Comparison of ENCODE assay signal across 8 mouse cellular contexts in genomic region chr2:178118801-178119560, GRCm38 (mm10). TPM values are rescaled to one million over a fixed set of nuclear protein-coding genes. Genes with fewer than 3 reads are reported as not detected.
DNase-seq lines count a peak whose midpoint lies in the region; ATAC-seq and TF ChIP-seq lines count a peak whose summit lies in the region.

Phactr3 (plus strand) TSS chr2:178118975.

- no peaks in the 10 kb centered on the region for H3K9me3 ChIP-seq in embryonic facial prominence, embryonic 15.5 days (replicated peaks)
- no peaks in the 10 kb centered on the region for H3K9me3 ChIP-seq in midbrain, postnatal 0 days (ENCODE audit: low read length)

- DNase-seq in kidney, postnatal 10 days: peak; percentile 21
- DNase-seq in kidney, adult 9 months: no peak
- peak; percentile 74 for DNase-seq in cerebellum, adult 11-12 months
- DNase-seq in layer of hippocampus, postnatal 14 days (ENCODE audit: low spot score in 2 of 2): no peak
- no peak for DNase-seq in midbrain, postnatal 0 days (ENCODE audit: low spot score)
- no peak for DNase-seq in thymus, postnatal 10 days (ENCODE audit: low spot score in 2 of 2)
- DNase-seq in testis, postnatal 10 days (ENCODE audit: low spot score): no peak

- no peak for TF ChIP-seq CTCF in midbrain, postnatal 0 days (IDR thresholded peaks at IDR 0.05)

- 1% methylated on average over 45 of the region's 45 CpGs for WGBS in embryonic facial prominence, embryonic 15.5 days
- WGBS in midbrain, postnatal 0 days: 1% methylated on average over 44 of the region's 45 CpGs

- ATAC-seq in embryonic facial prominence, embryonic 15.5 days (ENCODE audit: insufficient number of reproducible peaks, low FRiP score, low TSS enrichment, low read depth): no peak
- peak; percentile 62 for ATAC-seq in midbrain, postnatal 0 days (ENCODE audit: low FRiP score)

- 0 out of 2 replicates have a peak within 1 kb of the TSS, but pooled peaks have one; percentile 10 for H3K9ac ChIP-seq in embryonic facial prominence, embryonic 15.5 days
- peak within 1 kb of the TSS; percentile 70 for H3K9ac ChIP-seq in midbrain, postnatal 0 days (replicated peaks; ENCODE audit: low read length, poor library complexity, severe bottlenecking)

- H3K4me2 ChIP-seq in embryonic facial prominence, embryonic 15.5 days (replicated peaks): peak within 1 kb of the TSS; percentile 89
- H3K4me2 ChIP-seq in midbrain, postnatal 0 days (ENCODE audit: low read depth, low read length, poor library complexity, severe bottlenecking): peak within 1 kb of the TSS; percentile 99

- peak within 1 kb of the TSS; percentile 41 for H3K4me3 ChIP-seq in embryonic facial prominence, embryonic 15.5 days (replicated peaks)
- H3K4me3 ChIP-seq in midbrain, postnatal 0 days (ENCODE audit: low read depth, low read length): peak within 1 kb of the TSS; percentile 55

- H3K36me3 ChIP-seq in embryonic facial prominence, embryonic 15.5 days: no peaks in the 10 kb centered on the region
- no peaks in the 10 kb centered on the region for H3K36me3 ChIP-seq in midbrain, postnatal 0 days (ENCODE audit: insufficient read depth, low read length)

- peaks cover 17% of the 10 kb centered on the region for H3K27me3 ChIP-seq in embryonic facial prominence, embryonic 15.5 days
- H3K27me3 ChIP-seq in midbrain, postnatal 0 days (ENCODE audit: insufficient read depth, low read length): peaks cover 10% of the 10 kb centered on the region

- H3K27ac ChIP-seq in embryonic facial prominence, embryonic 15.5 days (replicated peaks): no peak within 1 kb of the TSS
- no peak within 1 kb of the TSS for H3K27ac ChIP-seq in midbrain, postnatal 0 days (ENCODE audit: low read depth, low read length)

- H3K4me1 ChIP-seq in embryonic facial prominence, embryonic 15.5 days: peaks cover 19% of the 10 kb centered on the region
- H3K4me1 ChIP-seq in midbrain, postnatal 0 days (ENCODE audit: insufficient read depth, low read length): 0 out of 2 replicates have a peak, but pooled peaks cover 3% of the 10 kb centered on the region

RNA-seq across cellular contexts. Expression of gene Phactr3, which starts in this region (rescaled TPM):
- 0.74 and 1.4 TPM in 2 replicates for polyA plus RNA-seq in embryonic facial prominence, embryonic 15.5 days (2015; fragmentation: Nextera tagmentation; extraction: Ambion mirVana)
- 100 to 1,000 TPM; 134 to 144 TPM for total RNA-seq in layer of hippocampus, postnatal 14 days (2021)
- total RNA-seq in midbrain, postnatal 0 days (2014; rRNA removed): 105 and 130 TPM in 2 replicates
- 94.2 and 96.5 TPM in 2 replicates for polyA plus RNA-seq in midbrain, postnatal 0 days (2015; fragmentation: Nextera tagmentation; extraction: Ambion mirVana)

Comparison
In these comparisons a context has a peak if more than half of its experiments do, and no peak if none do; other contexts are left out.
1. RNA of gene Phactr3 (polyA plus RNA-seq): 94.2 to 96.5 TPM in midbrain, postnatal 0 days; 0.74 to 1.4 TPM in embryonic facial prominence, embryonic 15.5 days; every median in the first group is over 10 times any median in the second.
2. DNase-seq: peak in kidney, postnatal 10 days (single experiment) and cerebellum, adult 11-12 months (single experiment); none in kidney, adult 9 months (single experiment), layer of hippocampus, postnatal 14 days (0 of 2), midbrain, postnatal 0 days (single experiment), thymus, postnatal 10 days (0 of 2) and testis, postnatal 10 days (single experiment).